Mouse (Mus musculus): Measurements from ENCODE around the gene Mzf1. TPM values are rescaled to one million over a fixed set of nuclear protein-coding genes. Genes with fewer than 3 reads are reported as not detected.

Mzf1 gene
- total RNA-seq, 2 experiments from 2014 or later: 0.80 to 0.98 TPM

GRCm38 (mm10) chr7:13009143-13010004 is 45.2 kb downstream of the Mzf1 start:
- intact Hi-C loops (cut with DNase I; ENCODE audit: low total_unique reads): loop anchor here (5.0 kb wide), 1 partner anchor 38 kb away; no protein-coding TSS in a partner anchor
- DNase-seq: peak; percentile 91

- intact Hi-C loops (cut with DNase I; ENCODE audit: low total_unique reads): loop anchor here (5.0 kb wide), 1 partner anchor 40 kb away; no protein-coding TSS in a partner anchor
- DNase-seq: no peak
Observed at GRCm38 (mm10) chr7:13007341-13008092, 47.0 kb downstream of the Mzf1 start.

DNA sequence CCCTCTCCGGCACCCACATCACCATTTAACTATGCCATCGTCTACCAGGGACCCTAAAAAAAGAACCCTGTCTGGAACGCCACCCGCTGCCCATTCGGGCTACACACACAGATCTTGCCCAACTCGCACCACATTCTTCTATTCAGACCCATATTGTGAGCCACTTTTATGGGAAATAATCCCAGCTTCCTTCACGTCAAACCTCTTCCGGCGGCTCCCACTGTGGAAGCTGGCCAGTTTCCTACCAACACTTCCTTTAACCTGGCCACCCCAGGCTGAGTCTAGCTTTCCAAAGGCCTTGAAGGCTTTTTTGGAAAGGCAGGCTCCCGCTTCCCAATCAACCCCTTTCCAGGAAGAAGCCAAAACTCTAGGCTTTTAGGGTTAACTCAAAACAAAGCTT is 48.0 kb downstream of the Mzf1 start:
- intact Hi-C loops (cut with DNase I; ENCODE audit: low total_unique reads): loop anchor here (5.0 kb wide), 1 partner anchor 41 kb away; no protein-coding TSS in a partner anchor

DNA sequence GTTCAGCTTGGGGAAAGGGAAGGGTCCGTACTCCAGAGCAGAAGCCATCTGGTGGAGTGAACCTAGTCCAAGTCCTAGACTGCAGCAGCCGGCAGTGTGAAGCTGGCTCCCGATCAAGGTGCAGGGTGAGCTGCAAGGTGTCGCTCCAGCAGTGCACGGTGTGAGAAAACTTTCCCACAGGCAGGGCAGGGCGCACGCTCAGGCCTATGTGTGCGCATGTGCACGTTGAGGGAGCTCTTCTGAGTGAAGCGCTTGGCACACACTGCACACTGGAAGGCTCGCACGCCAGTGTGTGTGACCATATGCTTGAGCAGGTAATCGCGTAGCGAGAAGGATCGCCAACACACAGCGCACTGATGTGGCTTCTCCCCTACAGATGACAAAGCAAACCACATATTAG is 48.6 kb downstream of the Mzf1 start:
- intact Hi-C loops (cut with DNase I; ENCODE audit: low total_unique reads): loop anchor here (5.0 kb wide), 1 partner anchor 41 kb away; no protein-coding TSS in a partner anchor

More for the DNA sequence above, 48.0 kb downstream of the Mzf1 start:
- no peak for DNase-seq

DNA sequence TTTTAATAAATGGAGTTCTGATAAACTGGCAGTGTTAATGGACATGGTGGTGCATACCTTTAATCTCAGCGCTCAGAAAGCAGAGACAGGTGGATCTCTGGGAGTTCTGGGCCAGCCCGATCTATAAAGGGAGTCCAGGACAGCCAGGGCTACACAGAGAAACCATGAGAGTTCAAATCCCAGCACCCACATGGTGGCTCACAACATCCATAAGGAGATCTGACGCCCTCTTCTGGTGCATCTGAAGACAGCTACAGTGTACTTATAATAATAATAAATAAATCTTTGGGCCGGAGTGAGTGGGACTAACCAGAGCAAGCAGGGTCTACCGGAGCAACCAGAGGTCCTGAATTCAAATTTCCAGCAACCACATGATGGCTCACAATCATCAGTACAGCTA is 51.2 kb downstream of the Mzf1 start:
- intact Hi-C loops (cut with DNase I; ENCODE audit: low total_unique reads): no loop called here
- DNase-seq: no peak

More for the DNA sequence above, 48.6 kb downstream of the Mzf1 start:
- DNase-seq: no peak

GRCm38 (mm10) chr7:13001584-13001983 is 53.0 kb downstream of the Mzf1 start:
- DNase-seq: no peak
- intact Hi-C loops (cut with DNase I; ENCODE audit: low total_unique reads): no loop called here

DNA sequence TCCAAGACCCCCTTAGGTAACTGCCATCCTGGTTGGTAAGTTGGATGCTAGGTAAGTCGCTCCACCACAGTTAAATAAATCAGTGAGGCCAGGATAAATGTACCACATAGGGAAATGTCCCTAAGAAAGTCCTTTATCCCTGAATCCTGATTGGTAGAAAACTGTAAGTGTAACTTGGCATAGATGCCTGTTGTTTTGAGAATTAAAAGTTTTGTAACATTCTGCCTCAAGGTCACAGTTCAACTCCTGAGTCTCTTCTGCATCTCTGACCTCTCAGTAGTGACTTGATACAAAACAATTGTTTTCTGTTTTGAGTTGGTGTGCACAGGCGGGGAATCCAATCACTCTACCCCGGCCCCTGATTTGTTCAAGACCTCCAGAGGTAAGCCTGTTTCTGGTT is 55.7 kb downstream of the Mzf1 start, which contains the start of gene Trim28:
Trim28 (plus strand) TSS at position 264 of the 400 bp plus-strand sequence.
- DNase-seq: no peak
- intact Hi-C loops (cut with DNase I; ENCODE audit: low total_unique reads): loop anchor here (10.0 kb wide), 1 partner anchor 84 kb away; no protein-coding TSS in a partner anchor

DNA sequence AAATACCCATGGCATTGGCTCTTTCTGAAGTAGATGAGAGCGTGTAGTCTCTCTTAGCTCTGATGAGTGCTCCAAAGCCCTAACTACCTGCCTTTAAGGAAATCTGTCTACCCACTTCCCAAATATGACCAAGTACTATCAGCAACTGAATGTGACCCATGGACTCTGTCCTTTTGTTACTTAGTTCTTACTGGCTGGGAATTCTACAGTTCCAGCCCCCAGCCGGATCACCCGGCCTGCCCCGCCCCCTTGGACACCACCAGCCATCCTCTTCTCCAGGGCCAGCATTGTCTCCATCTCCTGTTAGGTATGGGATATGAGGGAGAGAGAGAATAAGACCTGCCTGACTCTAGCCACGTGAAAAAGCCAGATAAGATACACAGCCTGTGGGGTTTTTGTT is 56.5 kb downstream of the Mzf1 start, which contains the start of gene Slc27a5:
Slc27a5 (minus strand) TSS at position 140 of the 400 bp plus-strand sequence.
- intact Hi-C loops (cut with DNase I; ENCODE audit: low total_unique reads): loop anchor here (10.0 kb wide), 1 partner anchor 83 kb away; no protein-coding TSS in a partner anchor
- DNase-seq: no peak

DNA sequence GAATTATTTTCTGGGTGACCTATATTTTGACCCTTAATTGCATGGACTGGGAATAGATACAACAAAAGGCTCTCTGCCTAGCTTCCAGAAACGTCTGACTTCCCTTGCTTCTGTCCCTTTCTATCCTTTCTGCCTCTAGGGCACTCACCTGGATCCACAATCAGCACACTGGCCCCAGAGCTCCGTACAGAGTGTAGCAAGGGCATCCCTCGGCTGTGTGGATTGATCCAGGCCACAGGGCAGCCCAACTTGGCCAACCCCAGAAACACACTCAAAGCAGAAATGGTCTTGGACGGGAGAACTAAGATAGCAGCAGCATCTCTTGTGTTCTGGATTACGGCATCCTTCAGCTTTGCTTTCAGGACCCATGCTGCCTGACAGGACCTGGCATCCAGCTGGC is 57.3 kb downstream of the Mzf1 start:
- no peak for DNase-seq
- intact Hi-C loops (cut with DNase I; ENCODE audit: low total_unique reads): loop anchor here (10.0 kb wide), 1 partner anchor 82 kb away; no protein-coding TSS in a partner anchor

- intact Hi-C loops (cut with DNase I; ENCODE audit: low total_unique reads): loop anchor here (10.0 kb wide), 1 partner anchor 81 kb away; no protein-coding TSS in a partner anchor
- DNase-seq: no peak
Observed at GRCm38 (mm10) chr7:12995862-12996261, 58.7 kb downstream of the Mzf1 start.

GRCm38 (mm10) chr7:12993148-12993547 is 61.4 kb downstream of the Mzf1 start:
- intact Hi-C loops (cut with DNase I; ENCODE audit: low total_unique reads): loop anchor here (10.0 kb wide), 1 partner anchor 78 kb away; no protein-coding TSS in a partner anchor

More at GRCm38 (mm10) chr7:12993148-12993547, 61.4 kb downstream of the Mzf1 start:
- no peak for DNase-seq

Other genes starting within 250 kb of the Mzf1 start
- 1 to 10 TPM; 4.4 to 4.6 TPM for gene Zfp329, start 235.9 kb downstream of the Mzf1 start, total RNA-seq (2021)
- 10 to 100 TPM in 1 of 2 experiments, 1 to 10 TPM in 1; 9.7 to 10.2 TPM for gene Zfp110, start 220.0 kb downstream of the Mzf1 start, total RNA-seq (2021)
- 1 to 10 TPM; 1.9 to 2.1 TPM for gene Zfp128, start 173.6 kb downstream of the Mzf1 start, total RNA-seq (2021)
- gene Zscan22, start 156.9 kb downstream of the Mzf1 start, total RNA-seq (2021): 1 to 10 TPM; 3.1 TPM
- gene Rps5, start 132.5 kb downstream of the Mzf1 start, total RNA-seq (2021): 100 to 1,000 TPM; 667 to 730 TPM
- under 1 TPM; 0.25 to 0.27 TPM for gene Rnf225, start 127.3 kb downstream of the Mzf1 start, total RNA-seq (2021)
- gene Zfp324, start 88.9 kb downstream of the Mzf1 start, total RNA-seq (2021): 1 to 10 TPM; 2.2 to 3.7 TPM
- 1 to 10 TPM; 2.7 to 2.9 TPM for gene Zfp446, start 76.9 kb downstream of the Mzf1 start, total RNA-seq (2021)
- not detected for gene Slc27a5, start 56.6 kb downstream of the Mzf1 start, total RNA-seq (2021)
- 10 to 100 TPM; 67.0 to 85.9 TPM for gene Trim28, start 55.6 kb downstream of the Mzf1 start, total RNA-seq (2021)
- 1 to 10 TPM; 4.7 to 5.1 TPM for gene Zbtb45, start 44.7 kb downstream of the Mzf1 start, total RNA-seq (2021)
- 100 to 1,000 TPM in 1 of 2 experiments, 10 to 100 TPM in 1; 95.6 to 103 TPM for gene Chmp2a, start 20.0 kb downstream of the Mzf1 start, total RNA-seq (2021)
- 100 to 1,000 TPM; 141 to 149 TPM for gene Ube2m, start 16.5 kb downstream of the Mzf1 start, total RNA-seq (2021)
- gene Vmn1r85, start 40.4 kb upstream of the Mzf1 start, total RNA-seq (2021): not detected
- not detected for gene Vmn1r86, start 65.2 kb upstream of the Mzf1 start, total RNA-seq (2021)
- not detected for gene Vmn1r87, start 85.4 kb upstream of the Mzf1 start, total RNA-seq (2021)
- under 1 TPM; 0.04 to 0.10 TPM for gene Vmn1r88, start 104.8 kb upstream of the Mzf1 start, total RNA-seq (2021)
- gene Vmn1r89, start 158.3 kb upstream of the Mzf1 start, total RNA-seq (2021): not detected
- 1 to 10 TPM; 4.2 to 4.4 TPM for gene Lig1, start 222.5 kb upstream of the Mzf1 start, total RNA-seq (2021)
- gene Zswim9, start 224.0 kb upstream of the Mzf1 start, total RNA-seq (2021): 1 to 10 TPM; 4.5 to 5.4 TPM

Measured in gastrocnemius, postnatal 14 days (tissue).